Mouse (Mus musculus) midbrain, embryonic 16.5 days (tissue): Measurements from ENCODE around the gene St3gal6. TPM values are rescaled to one million over a fixed set of nuclear protein-coding genes. Genes with fewer than 3 reads are reported as not detected.

ENCODE experiments used
- ATAC-seq: fragments of 200-750 bp; cut with Nextera tagmentation; 2 replicates; pipeline ENCODE4 v1.8.0; 2017; ENCODE audit warnings: moderate TSS enrichment
- H3K27ac ChIP-seq: fragments of 300-500 bp; sonication (generic); 2 replicates; pipeline ENCODE4 v1.5.1; 2014; ENCODE audit warnings: mild to moderate bottlenecking, low read length, mixed read lengths
- H3K27me3 ChIP-seq: fragments of 300-500 bp; sonication (generic); 2 replicates; pipeline ENCODE4 v1.6.1; 2014; ENCODE audit warnings: low read depth, low read length, mixed read lengths; ENCODE audit not compliant: control insufficient read depth, insufficient read depth
- H3K36me3 ChIP-seq: fragments of 300-500 bp; sonication (generic); 2 replicates; pipeline ENCODE4 v1.6.1; 2014; ENCODE audit warnings: mild to moderate bottlenecking, low read length, moderate library complexity, mixed read lengths; ENCODE audit not compliant: control insufficient read depth, insufficient read depth
- H3K4me1 ChIP-seq: fragments of 300-500 bp; sonication (generic); 2 replicates; pipeline ENCODE4 v1.6.1; 2014; ENCODE audit warnings: mild to moderate bottlenecking, low read length, mixed read lengths; ENCODE audit not compliant: control insufficient read depth, insufficient read depth
- H3K4me2 ChIP-seq: fragments of 300-500 bp; sonication (generic); 2 replicates; pipeline ENCODE4 v1.6.1; 2014; ENCODE audit warnings: mild to moderate bottlenecking, low read length, mixed read lengths
- H3K4me3 ChIP-seq: fragments of 300-500 bp; sonication (generic); 2 replicates; pipeline ENCODE4 v1.5.1; 2014; ENCODE audit warnings: low read depth, mild to moderate bottlenecking, low read length, moderate library complexity, mixed read lengths
- H3K9ac ChIP-seq: fragments of 300-500 bp; sonication (generic); 2 replicates; pipeline ENCODE4 v1.6.1; 2014; ENCODE audit warnings: low read depth, low read length, mixed read lengths
- H3K9me3 ChIP-seq: fragments of 300-500 bp; sonication (generic); replicated peaks from 2 replicates; pipeline ENCODE4 v1.6.1; 2014; ENCODE audit warnings: mild to moderate bottlenecking, low read length, mixed read lengths; ENCODE audit not compliant: control insufficient read depth, poor library complexity, severe bottlenecking
- WGBS: fragments of 180-500 bp; shearing (Covaris S2); extraction: QIAGEN DNeasy Blood & Tissue Kit; methylation state at CpG from one replicate; pipeline ENCODE4 v1.1.7; 2014; 5-methylcytosine and 5-hydroxymethylcytosine counted together
- polyA plus RNA-seq: library from polyadenylated mRNA; unstranded; fragments of >200 nt; fragmentation: Nextera tagmentation; extraction: Ambion mirVana; gene quantifications from 2 replicates; pipeline ENCODE4 v1.2.1, GENCODE M21; 2015

Gene St3gal6
- polyA plus RNA-seq, 1 experiment from 2014 or later: 12.6 TPM

GRCm38 (mm10) chr16:58475544-58476154 lies 48.4 kb downstream of the St3gal6 start:
- Histone ChIP-seq H3K4me1 (no peaks in the 10 kb centered on the region), H3K27ac (no peak overlapping the region), H3K9me3 (no peaks in the 10 kb centered on the region), H3K9ac (no peak overlapping the region), H3K4me2 (no peak overlapping the region), H3K27me3 (no peaks in the 10 kb centered on the region), H3K4me3 (no peak overlapping the region), H3K36me3 (0 out of 2 replicates have a peak, but pooled peaks cover 3% of the 10 kb centered on the region)
- WGBS: 84% methylated on average over 3 of the region's 3 CpGs
- ATAC-seq: no peak

GRCm38 (mm10) chr16:58474875-58475274 lies 49.2 kb downstream of the St3gal6 start:
- no peaks in the 10 kb centered on the region for H3K4me1 ChIP-seq
- H3K36me3 ChIP-seq: 0 out of 2 replicates have a peak, but pooled peaks cover 3% of the 10 kb centered on the region
- no peak overlapping the region for H3K4me3 ChIP-seq
- H3K27me3 ChIP-seq: no peaks in the 10 kb centered on the region
- ATAC-seq: no peak
- no peak overlapping the region for H3K4me2 ChIP-seq
- no peak overlapping the region for H3K9ac ChIP-seq
- H3K9me3 ChIP-seq: no peaks in the 10 kb centered on the region
- 53% methylated on average over 3 of the region's 3 CpGs for WGBS
- no peak overlapping the region for H3K27ac ChIP-seq

- Histone ChIP-seq H3K4me3 (no peak overlapping the region), H3K4me1 (no peaks in the 10 kb centered on the region), H3K36me3 (no peaks in the 10 kb centered on the region), H3K9me3 (no peaks in the 10 kb centered on the region), H3K27me3 (no peaks in the 10 kb centered on the region), H3K4me2 (no peak overlapping the region), H3K9ac (no peak overlapping the region), H3K27ac (no peak overlapping the region)
- WGBS: 91% methylated on average over 4 of the region's 4 CpGs
- ATAC-seq: no peak
Measured at GRCm38 (mm10) chr16:58470841-58471240, 53.2 kb downstream of the St3gal6 start.

DNA sequence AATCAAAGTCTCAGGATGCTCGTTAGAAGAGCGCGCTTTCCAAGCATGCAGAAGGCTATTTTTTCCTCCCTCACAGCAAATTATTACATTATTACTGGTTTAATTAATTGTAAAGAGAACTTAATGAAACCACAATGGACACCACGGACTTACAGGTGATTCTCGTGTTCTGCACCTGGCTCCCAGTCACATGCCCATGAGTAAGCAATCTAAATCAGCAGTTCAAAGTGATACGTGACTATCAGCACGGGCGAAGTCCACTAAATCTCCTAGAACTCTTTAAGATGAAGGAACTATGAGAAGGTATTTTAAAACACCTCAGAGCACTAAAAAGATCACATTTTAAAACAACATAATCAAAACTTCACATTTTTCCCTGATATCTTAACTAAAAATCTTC lies 54.0 kb downstream of the St3gal6 start:
- H3K4me2 ChIP-seq: no peak overlapping the region
- 93% methylated on average over 8 of the region's 8 CpGs for WGBS
- no peaks in the 10 kb centered on the region for H3K27me3 ChIP-seq
- H3K4me3 ChIP-seq: no peak overlapping the region
- no peak overlapping the region for H3K9ac ChIP-seq
- ATAC-seq: no peak
- H3K36me3 ChIP-seq: peaks cover 5% of the 10 kb centered on the region
- no peaks in the 10 kb centered on the region for H3K9me3 ChIP-seq
- no peak overlapping the region for H3K27ac ChIP-seq
- no peaks in the 10 kb centered on the region for H3K4me1 ChIP-seq

DNA sequence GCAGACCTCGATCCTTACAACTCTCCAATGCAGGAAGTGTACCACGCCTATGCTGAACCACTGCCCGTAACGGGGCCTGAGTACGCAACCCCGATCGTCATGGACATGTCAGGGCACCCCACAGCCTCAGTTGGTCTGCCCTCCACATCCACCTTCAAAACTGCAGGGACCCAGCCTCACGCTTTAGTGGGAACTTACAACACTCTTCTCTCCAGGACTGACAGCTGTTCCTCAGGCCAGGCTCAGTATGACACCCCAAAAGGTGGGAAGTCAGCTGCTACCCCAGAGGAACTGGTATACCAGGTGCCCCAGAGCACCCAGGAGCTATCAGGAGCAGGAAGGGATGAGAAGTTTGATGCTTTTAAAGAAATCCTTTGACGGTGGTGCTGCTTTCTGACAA lies 58.6 kb downstream of the St3gal6 start:
- no peaks in the 10 kb centered on the region for H3K27me3 ChIP-seq
- peaks cover 5% of the 10 kb centered on the region for H3K36me3 ChIP-seq
- H3K4me2 ChIP-seq: no peak overlapping the region
- ATAC-seq: no peak
- 95% methylated on average over 9 of the region's 9 CpGs for WGBS
- H3K4me1 ChIP-seq: no peaks in the 10 kb centered on the region
- no peak overlapping the region for H3K9ac ChIP-seq
- H3K9me3 ChIP-seq: no peaks in the 10 kb centered on the region
- H3K27ac ChIP-seq: no peak overlapping the region
- H3K4me3 ChIP-seq: no peak overlapping the region

- no peak for ATAC-seq
- 95% methylated on average over 14 of the region's 14 CpGs for WGBS
- no peaks in the 10 kb centered on the region for H3K27me3 ChIP-seq
- no peak overlapping the region for H3K27ac ChIP-seq
- no peaks in the 10 kb centered on the region for H3K4me1 ChIP-seq
- H3K36me3 ChIP-seq: peaks cover 5% of the 10 kb centered on the region
- no peak overlapping the region for H3K4me3 ChIP-seq
- no peaks in the 10 kb centered on the region for H3K9me3 ChIP-seq
- H3K4me2 ChIP-seq: no peak overlapping the region
- H3K9ac ChIP-seq: no peak overlapping the region
Measured at GRCm38 (mm10) chr16:58464051-58464450, 60.0 kb downstream of the St3gal6 start.

DNA sequence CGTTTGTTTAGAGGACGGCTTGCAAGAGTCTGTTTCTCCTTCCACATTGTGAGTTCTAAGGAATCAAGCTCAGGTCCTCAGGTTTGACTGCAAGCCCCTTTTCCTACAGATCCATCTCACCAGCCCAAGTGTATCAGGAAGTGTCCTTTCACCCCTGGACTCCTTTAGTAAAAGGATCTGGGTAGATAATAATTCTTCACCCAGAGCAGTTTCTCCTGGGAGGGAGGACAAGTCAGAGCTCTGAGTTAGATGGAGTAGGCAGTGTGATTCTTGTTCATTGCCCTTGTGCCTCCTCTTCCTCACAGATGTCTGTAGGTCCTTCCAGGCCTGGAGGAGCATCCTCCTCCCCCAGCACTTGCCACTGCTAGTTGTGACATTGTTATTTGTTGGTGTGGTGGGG lies 61.5 kb downstream of the St3gal6 start:
- WGBS: 89% methylated on average over 2 of the region's 2 CpGs
- peaks cover 5% of the 10 kb centered on the region for H3K36me3 ChIP-seq
- H3K9ac ChIP-seq: no peak overlapping the region
- no peak overlapping the region for H3K27ac ChIP-seq
- ATAC-seq: no peak
- no peak overlapping the region for H3K4me2 ChIP-seq
- no peaks in the 10 kb centered on the region for H3K4me1 ChIP-seq
- no peak overlapping the region for H3K4me3 ChIP-seq
- H3K9me3 ChIP-seq: no peaks in the 10 kb centered on the region
- H3K27me3 ChIP-seq: no peaks in the 10 kb centered on the region

DNA sequence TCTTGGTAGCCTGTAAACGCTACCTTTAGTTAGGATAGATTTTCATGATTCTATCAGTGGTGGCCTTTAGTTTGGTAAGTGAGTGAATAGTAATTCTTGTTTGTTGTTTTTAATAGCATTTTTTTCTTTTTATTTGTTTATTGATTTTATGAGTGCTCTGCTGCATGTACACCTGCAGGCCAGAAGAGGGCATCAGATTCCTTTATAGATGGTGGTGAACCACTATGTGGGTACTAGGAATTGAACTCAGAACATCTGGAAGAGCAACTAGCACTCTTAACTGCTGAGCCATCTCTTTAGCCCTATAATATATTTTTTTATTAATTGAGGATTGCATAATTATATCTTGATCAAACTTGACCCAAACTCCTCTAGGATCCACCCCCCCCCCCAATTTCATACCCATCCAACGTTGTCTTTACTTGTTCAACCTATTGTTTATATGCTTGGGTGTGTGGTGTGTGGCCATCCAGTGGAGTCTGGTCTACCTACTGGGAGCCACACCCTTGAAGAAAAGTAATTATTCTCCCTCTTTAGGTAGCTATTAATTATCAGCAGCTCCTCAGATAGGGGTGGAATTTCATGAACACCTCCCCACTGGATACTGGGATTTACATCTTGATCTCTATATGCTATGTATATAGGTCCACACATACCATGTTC lies 62.1 kb downstream of the St3gal6 start:
- Histone ChIP-seq H3K4me2 (no peak overlapping the region), H3K36me3 (peaks cover 5% of the 10 kb centered on the region), H3K4me1 (no peaks in the 10 kb centered on the region), H3K27me3 (no peaks in the 10 kb centered on the region), H3K4me3 (no peak overlapping the region), H3K27ac (no peak overlapping the region), H3K9ac (no peak overlapping the region), H3K9me3 (no peaks in the 10 kb centered on the region)
- no peak for ATAC-seq
- WGBS: 97% methylated on average over 2 of the region's 2 CpGs

DNA sequence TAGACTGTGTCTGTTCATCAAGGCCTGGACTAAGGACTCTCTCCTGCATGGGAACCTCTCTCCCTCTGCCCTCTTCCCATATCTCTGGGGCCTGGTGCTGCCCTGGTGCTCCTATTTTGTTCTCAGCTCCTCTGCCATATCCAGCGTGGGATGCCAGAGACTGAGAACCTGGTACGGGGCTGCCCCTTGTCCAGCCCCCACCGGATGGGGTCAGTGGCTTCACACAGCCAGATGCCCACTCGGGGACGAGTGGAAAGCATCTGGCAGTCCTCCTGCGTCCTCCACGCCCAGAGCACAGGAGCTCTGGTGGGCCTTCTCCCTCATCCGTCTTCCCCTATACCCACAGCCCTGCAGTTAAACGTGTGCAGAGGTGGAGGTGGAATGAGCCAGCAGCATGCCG lies 63.7 kb downstream of the St3gal6 start:
- H3K9me3 ChIP-seq: no peaks in the 10 kb centered on the region
- no peak overlapping the region for H3K4me3 ChIP-seq
- no peak overlapping the region for H3K9ac ChIP-seq
- no peak overlapping the region for H3K4me2 ChIP-seq
- 95% methylated on average over 10 of the region's 10 CpGs for WGBS
- H3K36me3 ChIP-seq: peaks cover 3% of the 10 kb centered on the region
- ATAC-seq: no peak
- H3K4me1 ChIP-seq: no peaks in the 10 kb centered on the region
- H3K27ac ChIP-seq: no peak overlapping the region
- no peaks in the 10 kb centered on the region for H3K27me3 ChIP-seq
